Mouse (Mus musculus): ENCODE results near the gene Ifitm6.

- TF ChIP-seq CTCF (IDR thresholded peaks at IDR 0.05; ENCODE audit: low read depth, low read length) (no peak), POLR2A (IDR thresholded peaks at IDR 0.05; ENCODE audit: borderline replicate concordance, low read depth, low read length) (no peak)
These were observed 1.3 kb upstream of the Ifitm6 start for GRCm38 (mm10) chr7:141019028-141019427.

All from bone marrow macrophage, adult 2 months (primary cell).